Mouse (Mus musculus): ENCODE data around the gene Spo11. TPM values are rescaled to one million over a fixed set of nuclear protein-coding genes. Genes with fewer than 3 reads are reported as not detected.

Spo11 gene
- polyA plus RNA-seq, 2 experiments, result 0.03 TPM; not detected in 1

DNA sequence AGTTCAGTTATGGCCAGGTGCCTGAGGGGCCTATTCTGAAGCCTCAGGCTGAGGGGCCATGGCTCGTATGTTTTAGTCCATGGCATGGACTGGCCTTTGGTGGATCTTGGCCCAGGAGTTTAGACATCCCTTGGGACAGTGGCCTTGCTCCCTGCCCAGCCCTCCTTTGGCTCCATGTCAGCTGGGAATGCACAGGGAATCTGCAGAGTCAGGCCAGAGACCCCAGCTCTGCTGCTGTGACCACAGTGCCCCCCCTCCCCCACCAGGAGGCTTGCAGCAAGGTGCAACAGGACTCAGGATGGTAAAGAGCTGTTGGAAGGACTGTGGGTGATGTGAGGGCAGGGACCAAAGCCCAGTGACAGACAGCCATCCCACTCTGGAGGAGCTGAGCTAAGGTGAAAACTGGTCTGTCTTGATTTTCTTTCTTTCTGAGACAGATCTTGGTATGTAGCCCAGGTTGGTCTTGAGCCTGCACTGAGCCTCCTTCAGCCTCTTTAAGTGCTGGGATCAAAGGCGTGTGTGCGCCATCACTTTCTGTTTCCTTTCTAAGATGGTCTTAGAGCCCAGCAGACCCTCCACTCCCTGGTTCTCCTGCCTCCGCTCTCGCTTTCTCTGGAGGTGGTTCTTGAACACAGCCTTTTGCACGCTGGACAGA lies 49.8 kb downstream of the Spo11 start:
- H3K36me3 ChIP-seq (replicated peaks; ENCODE audit: control insufficient read depth, insufficient read depth, low read depth), result peaks cover 99% of the 10 kb centered on the region
- H3K27me3 ChIP-seq (ENCODE audit: control insufficient read depth, insufficient read depth, low read length), result no peaks in the 10 kb centered on the region
- no peaks in the 10 kb centered on the region for H3K9me3 ChIP-seq (ENCODE audit: control insufficient read depth, low read length)
- peak overlapping the region; percentile 83 for H3K9ac ChIP-seq (replicated peaks)
- TF ChIP-seq CTCF (IDR thresholded peaks at IDR 0.05; ENCODE audit: low read depth) (no peak), EP300 (IDR thresholded peaks at IDR 0.05; ENCODE audit: low read depth) (no peak)
- no peak for ATAC-seq (ENCODE audit: insufficient read depth)
- 88% methylated on average over 6 of the region's 6 CpGs for whole genome bisulfite sequencing (ENCODE audit: insufficient replicate concordance)
- H3K4me1 ChIP-seq (replicated peaks; ENCODE audit: control insufficient read depth in 2 of 2, insufficient read depth in 2 of 2, low read length in 1 of 2), result peaks cover 61 to 75% of the 10 kb centered on the region in 2 experiments
- peak overlapping the region; percentile 88 to 99; a peak in 3 of 4 replicates for H3K4me3 ChIP-seq (ENCODE audit: insufficient read depth in 1 of 2, low read depth in 2 of 2, low read length in 2 of 2)
- peak overlapping the region; percentile 80 for H3K27ac ChIP-seq
- H3K4me2 ChIP-seq (ENCODE audit: low read depth), result peak overlapping the region; percentile 77
- DNase-seq (ENCODE audit: low read depth in 3 of 3, low spot score in 3 of 3), result no peak

GRCm38 (mm10) chr2:173027824-173028495 lies 50.5 kb downstream of the Spo11 start:
- Histone ChIP-seq H3K9me3 (ENCODE audit: control insufficient read depth, low read length) (no peaks in the 10 kb centered on the region), H3K27me3 (ENCODE audit: control insufficient read depth, insufficient read depth, low read length) (no peaks in the 10 kb centered on the region), H3K27ac (peak overlapping the region; percentile 54), H3K4me1 (replicated peaks; ENCODE audit: control insufficient read depth in 2 of 2, insufficient read depth in 2 of 2, low read length in 1 of 2) (peaks cover 64 to 80% of the 10 kb centered on the region in 2 experiments), H3K4me2 (ENCODE audit: low read depth) (peak overlapping the region; percentile 77), H3K9ac (replicated peaks) (peak overlapping the region; percentile 38), H3K4me3 (ENCODE audit: insufficient read depth in 1 of 2, low read depth in 2 of 2, low read length in 2 of 2) (peak overlapping the region; percentile 0 to 88; a peak in 3 of 4 replicates), H3K36me3 (replicated peaks; ENCODE audit: control insufficient read depth, insufficient read depth, low read depth) (peaks cover 100% of the 10 kb centered on the region)
- no peak for TF ChIP-seq EP300 (IDR thresholded peaks at IDR 0.05; ENCODE audit: low read depth)
- TF ChIP-seq CTCF (IDR thresholded peaks at IDR 0.05; ENCODE audit: low read depth), result no peak
- DNase-seq (ENCODE audit: low read depth in 3 of 3, low spot score in 3 of 3), result no peak
- no peak for ATAC-seq (ENCODE audit: insufficient read depth)
- 80% methylated on average over 4 of the region's 4 CpGs for WGBS (ENCODE audit: insufficient replicate concordance)

GRCm38 (mm10) chr2:173028508-173029031 lies 51.1 kb downstream of the Spo11 start:
- WGBS (ENCODE audit: insufficient replicate concordance), result 81% methylated on average over 3 of the region's 3 CpGs

DNA sequence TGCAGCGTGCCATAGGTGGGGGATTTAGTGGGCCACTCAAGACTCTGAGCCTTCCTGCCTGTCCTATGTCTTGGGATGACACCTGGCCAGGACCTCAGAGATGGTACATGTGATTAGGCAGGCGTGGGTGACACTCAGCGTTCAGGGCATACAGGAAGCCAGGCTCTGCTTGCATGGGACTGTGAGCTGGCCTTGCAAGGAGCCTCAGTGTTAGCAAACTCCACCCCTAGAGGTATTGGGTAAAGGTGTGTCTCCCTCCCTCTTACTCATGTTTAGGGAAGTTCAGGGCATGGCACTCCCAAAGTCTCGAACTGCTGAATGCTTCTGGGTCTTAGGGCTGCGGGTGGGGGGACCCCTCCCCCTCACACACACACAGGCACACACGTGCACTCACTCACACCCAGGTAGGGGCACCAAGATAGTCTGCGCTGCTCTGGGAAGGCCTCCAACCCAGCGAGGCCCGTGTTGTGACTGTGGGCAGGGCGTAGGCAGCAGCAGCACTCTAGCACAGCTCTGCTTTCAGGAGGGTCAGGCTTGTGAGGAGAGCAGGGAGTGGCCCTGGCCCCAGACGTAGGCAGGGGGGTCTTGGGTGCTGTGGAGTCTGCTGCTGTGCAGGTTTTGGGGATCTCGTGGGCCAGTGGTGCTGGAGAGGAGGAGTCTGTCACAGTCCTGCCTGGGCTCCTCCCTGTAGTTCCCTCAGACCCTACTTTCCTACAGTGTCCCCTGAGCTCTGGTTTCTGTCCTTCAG lies 53.3 kb downstream of the Spo11 start:
- WGBS (ENCODE audit: insufficient replicate concordance), result 53% methylated on average over 12 of the region's 12 CpGs
- ATAC-seq (ENCODE audit: insufficient read depth) (no peak), DNase-seq (ENCODE audit: low read depth in 3 of 3, low spot score in 3 of 3) (no peak)
- H3K4me3 ChIP-seq (ENCODE audit: insufficient read depth in 1 of 2, low read depth in 2 of 2, low read length in 2 of 2), result no peak overlapping the region; a peak in 1 of 4 replicates
- H3K9me3 ChIP-seq (ENCODE audit: control insufficient read depth, low read length), result no peaks in the 10 kb centered on the region
- peaks cover 70 to 88% of the 10 kb centered on the region in 2 experiments for H3K4me1 ChIP-seq (replicated peaks; ENCODE audit: control insufficient read depth in 2 of 2, insufficient read depth in 2 of 2, low read length in 1 of 2)
- H3K4me2 ChIP-seq (ENCODE audit: low read depth), result peak overlapping the region; percentile 77
- H3K9ac ChIP-seq (replicated peaks), result no peak overlapping the region; the same call in 1 of the 2 replicates
- no peak for TF ChIP-seq EP300 (IDR thresholded peaks at IDR 0.05; ENCODE audit: low read depth)
- no peak for TF ChIP-seq CTCF (IDR thresholded peaks at IDR 0.05; ENCODE audit: low read depth)
- no peaks in the 10 kb centered on the region for H3K27me3 ChIP-seq (ENCODE audit: control insufficient read depth, insufficient read depth, low read length)
- peak overlapping the region; percentile 43 for H3K27ac ChIP-seq
- peaks cover 97% of the 10 kb centered on the region for H3K36me3 ChIP-seq (replicated peaks; ENCODE audit: control insufficient read depth, insufficient read depth, low read depth)

More at GRCm38 (mm10) chr2:173028508-173029031, 51.1 kb downstream of the Spo11 start:
- ATAC-seq (ENCODE audit: insufficient read depth), result no peak
- Histone ChIP-seq H3K9ac (replicated peaks) (peak overlapping the region; percentile 38), H3K4me3 (ENCODE audit: insufficient read depth in 1 of 2, low read depth in 2 of 2, low read length in 2 of 2) (peak overlapping the region in 1 of 2 experiments; percentile 88; a peak in 2 of 4 replicates), H3K4me2 (ENCODE audit: low read depth) (peak overlapping the region; percentile 77), H3K9me3 (ENCODE audit: control insufficient read depth, low read length) (no peaks in the 10 kb centered on the region), H3K27ac (peak overlapping the region; percentile 54), H3K27me3 (ENCODE audit: control insufficient read depth, insufficient read depth, low read length) (no peaks in the 10 kb centered on the region), H3K36me3 (replicated peaks; ENCODE audit: control insufficient read depth, insufficient read depth, low read depth) (peaks cover 100% of the 10 kb centered on the region), H3K4me1 (replicated peaks; ENCODE audit: control insufficient read depth in 2 of 2, insufficient read depth in 2 of 2, low read length in 1 of 2) (peaks cover 65 to 86% of the 10 kb centered on the region in 2 experiments)
- DNase-seq (ENCODE audit: low read depth in 3 of 3, low spot score in 3 of 3), result no peak
- 0 out of 2 replicates have a peak, but pooled peaks have one; percentile 8 for TF ChIP-seq CTCF (IDR thresholded peaks at IDR 0.05; ENCODE audit: low read depth)
- no peak for TF ChIP-seq EP300 (IDR thresholded peaks at IDR 0.05; ENCODE audit: low read depth)
